Mouse (Mus musculus) right cerebral cortex, postnatal 4 days (tissue): ENCODE measurements around the gene Cblb.
A peak's percentile ranks its signal among the peaks of the same experiment; 100 is the strongest.

Source experiments
- DNase-seq: peaks from one replicate; pipeline ENCODE4 v3.0.0-alpha.2; 2022

Cblb gene

DNA sequence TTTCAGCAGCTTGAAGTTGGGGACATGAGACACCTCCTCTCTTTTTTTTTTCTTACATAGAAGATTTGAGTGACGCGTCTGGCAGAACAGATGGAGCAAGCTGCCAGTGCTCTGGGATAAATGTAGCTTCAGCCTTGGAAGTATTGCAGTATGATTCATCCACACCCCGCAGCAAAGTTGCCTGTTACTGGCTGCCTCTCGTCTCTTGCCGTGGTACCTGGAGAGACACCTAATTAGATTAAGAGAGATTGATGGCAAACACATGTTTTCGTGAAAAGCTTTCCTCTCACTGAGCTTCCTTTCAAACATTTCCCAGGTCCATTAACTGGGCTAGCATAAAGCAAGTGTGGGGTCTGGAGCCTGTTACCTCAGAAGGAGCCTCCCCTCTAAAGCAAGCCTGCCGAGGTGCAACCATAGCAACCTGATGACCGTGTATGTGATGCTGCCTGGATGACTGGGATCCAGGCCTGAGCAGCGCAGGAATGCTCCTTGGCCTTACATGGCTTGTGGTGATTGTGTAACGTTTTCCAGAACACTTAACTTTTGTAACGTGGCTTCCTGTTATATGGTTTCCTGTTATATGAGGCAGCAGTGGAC is 103.7 kb downstream of the Cblb start:
- DNase-seq = peak; percentile 30

DNA sequence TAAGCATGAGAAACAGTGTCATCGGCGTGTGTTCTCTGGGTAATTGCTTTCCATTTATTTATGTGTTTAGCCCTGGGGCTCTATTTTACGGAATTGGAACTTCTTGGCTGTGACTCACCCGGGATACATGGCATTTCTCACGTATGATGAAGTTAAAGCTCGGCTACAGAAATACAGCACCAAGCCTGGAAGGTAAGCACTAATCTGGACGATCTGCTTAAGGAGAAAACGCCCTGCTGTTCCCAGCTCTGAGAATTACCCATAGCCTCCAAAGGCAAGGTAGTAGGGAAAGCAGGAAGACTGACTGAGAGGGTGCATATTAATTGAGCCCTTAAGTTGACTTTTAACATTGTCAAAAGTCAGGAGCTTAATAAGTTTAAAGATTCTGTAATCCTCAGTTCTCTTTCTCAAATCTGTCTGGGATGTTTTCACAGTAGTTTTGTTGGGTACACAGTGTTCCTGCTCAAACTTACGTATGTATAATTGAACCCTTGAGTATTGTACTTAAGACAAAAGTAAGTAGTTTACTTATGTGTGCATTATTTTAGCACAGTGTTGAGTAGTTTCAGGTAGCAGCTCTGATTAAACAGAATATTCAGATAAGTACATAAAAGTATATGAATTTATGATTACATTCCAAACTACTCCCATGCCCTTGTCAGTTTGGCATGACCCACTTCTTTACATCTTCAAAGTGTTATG is 104.8 kb downstream of the Cblb start:
- no peak for DNase-seq

DNA sequence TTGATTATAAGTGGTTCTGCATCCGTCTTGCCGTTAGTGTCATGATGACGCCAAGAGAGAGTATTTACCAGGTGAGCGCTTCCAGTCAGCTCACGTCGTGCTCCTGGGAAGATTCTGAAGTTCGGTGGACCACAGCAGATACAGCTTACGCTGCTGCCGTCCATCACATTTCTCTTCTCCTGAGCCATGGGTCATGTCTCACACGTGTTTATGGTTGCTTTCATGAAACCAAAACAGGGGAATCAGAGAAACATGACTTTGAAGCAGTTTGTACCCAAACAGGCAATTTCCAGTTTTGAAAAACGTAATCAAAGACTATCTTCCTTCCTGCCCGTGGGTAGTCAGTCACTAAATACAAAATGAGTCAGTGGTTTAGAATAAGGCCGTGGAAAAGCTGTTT is 112.1 kb downstream of the Cblb start:
- no peak for DNase-seq

GRCm38 (mm10) chr16:52143818-52144217 is 112.8 kb downstream of the Cblb start:
- DNase-seq = no peak

- no peak for DNase-seq
These were observed 113.8 kb downstream of the Cblb start for GRCm38 (mm10) chr16:52144792-52145191.

- no peak for DNase-seq
These were observed 114.5 kb downstream of the Cblb start for GRCm38 (mm10) chr16:52145552-52145951.

- DNase-seq = no peak
These were observed 116.1 kb downstream of the Cblb start for GRCm38 (mm10) chr16:52146976-52147696.

- no peak for DNase-seq
These were observed 117.0 kb downstream of the Cblb start for GRCm38 (mm10) chr16:52148041-52148440.

DNA sequence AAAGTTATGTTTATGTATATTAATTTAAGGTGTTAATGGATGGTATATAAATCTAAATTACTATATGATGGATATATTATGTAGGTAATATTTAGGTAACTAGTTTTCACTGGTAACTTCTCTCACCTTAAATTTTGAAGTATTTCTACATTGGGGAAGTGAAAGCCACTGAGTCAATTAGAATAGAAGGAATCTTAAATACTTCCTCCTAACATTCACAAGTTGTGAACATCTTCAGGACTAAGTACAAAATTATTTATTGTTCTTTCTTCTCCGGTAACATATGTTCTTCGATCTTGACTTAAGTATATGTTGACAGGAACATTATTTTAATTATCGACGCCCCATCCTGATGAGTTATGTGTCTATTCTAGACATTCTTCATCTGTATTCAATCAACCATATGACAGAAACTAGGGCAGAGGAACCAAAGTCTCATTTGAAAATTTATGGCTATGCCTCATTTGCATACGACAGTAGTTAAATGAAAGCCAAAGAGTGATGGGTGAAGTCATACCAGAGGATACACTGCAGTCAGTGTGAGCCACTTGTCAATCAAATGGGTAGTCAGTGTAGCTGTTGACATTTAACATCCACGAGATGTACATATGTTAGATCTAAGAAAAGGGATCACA is 118.2 kb downstream of the Cblb start:
- no peak for DNase-seq

DNA sequence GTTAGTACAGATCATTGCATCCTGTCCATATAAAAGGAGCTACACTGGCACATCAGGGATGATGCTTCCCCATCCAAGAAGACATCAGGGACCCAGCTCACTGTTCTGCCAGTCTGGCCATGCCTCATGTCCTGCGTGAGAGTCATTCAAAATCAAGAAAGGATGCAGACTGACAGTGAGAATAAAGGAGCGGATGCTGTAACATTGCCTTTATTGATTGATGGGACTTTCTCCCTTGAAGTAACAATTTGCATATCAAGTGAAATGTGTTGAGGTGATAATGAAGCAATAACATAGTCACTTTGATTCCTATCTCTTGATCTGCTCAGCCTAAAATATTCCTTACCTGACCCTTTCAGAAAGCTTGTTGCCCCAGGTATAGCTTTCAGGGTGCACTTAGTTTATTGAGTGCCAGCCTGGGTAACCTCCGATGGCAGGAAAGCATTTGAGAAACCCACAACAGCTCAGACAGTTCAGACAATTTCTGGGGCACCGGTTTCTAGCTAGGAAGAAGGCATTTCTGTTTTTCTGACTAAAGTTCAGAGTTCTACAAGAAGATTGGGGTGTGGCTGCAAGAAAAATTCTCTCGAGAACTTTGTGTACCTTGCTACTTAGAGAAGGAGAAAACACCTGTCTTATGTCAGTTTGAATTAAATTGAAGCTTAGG is 124.1 kb downstream of the Cblb start:
- no peak for DNase-seq

- DNase-seq = no peak
These were observed 129.0 kb downstream of the Cblb start for GRCm38 (mm10) chr16:52159958-52160504.

- DNase-seq = no peak
These were observed 133.2 kb downstream of the Cblb start for GRCm38 (mm10) chr16:52164246-52164645.

DNA sequence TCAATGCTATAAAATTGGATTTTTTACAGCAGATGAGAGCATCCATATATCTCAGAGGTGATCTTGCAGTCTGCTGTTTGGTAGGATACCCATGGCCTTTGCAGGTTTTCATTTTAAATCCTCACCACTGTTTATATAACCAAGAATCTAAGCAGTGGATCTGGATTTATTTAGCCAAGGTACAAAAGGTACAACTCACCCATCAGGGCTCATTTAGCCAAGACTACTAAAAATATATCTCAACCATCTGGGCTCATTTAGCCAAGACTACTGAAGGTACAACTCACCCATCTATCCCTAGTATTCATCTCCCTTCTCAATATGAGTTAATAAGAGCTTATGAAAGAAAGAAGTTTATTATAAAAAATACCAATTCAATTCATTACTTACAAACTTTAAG is 142.2 kb downstream of the Cblb start:
- DNase-seq = no peak

DNA sequence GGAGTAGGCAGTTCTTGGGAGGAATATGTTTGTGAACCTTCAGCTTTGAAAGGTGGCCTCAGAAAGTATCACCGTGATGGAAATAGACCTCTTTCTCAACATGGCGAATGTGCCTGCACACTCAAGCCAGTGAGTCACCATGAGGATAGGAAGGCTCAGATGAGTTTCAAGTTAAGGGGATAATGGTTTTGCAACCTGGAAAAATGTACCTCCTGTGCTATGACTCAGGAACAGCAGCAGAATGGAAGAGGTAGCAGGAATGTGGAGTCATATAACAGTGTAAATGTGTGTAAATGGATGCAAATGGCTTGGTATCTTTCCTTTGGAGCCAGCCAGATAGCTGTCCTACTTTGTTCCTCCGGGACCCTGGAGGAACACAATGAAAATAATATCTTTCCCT is 148.8 kb downstream of the Cblb start:
- DNase-seq = no peak

GRCm38 (mm10) chr16:52182057-52182456 is 151.0 kb downstream of the Cblb start:
- no peak for DNase-seq

DNA sequence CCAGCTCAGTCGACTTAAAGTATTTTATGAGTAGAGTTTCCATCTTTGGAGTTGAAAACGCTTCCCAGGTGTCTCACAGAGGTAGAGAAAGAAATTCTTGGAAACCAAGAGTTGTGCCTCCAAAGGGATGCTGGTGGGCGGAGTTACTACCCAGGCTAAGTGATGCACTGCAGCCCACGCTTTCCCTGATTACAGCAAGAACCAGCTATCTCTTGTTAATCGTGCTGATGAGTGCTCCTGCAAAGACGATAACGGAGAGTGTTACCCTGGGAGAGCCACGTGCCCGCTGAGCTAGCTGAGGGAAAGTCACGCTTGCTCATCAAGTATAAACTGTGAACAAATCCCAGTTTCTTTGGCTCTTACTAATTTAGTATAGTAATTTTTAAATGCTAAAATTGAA is 153.3 kb downstream of the Cblb start:
- DNase-seq = no peak

DNA sequence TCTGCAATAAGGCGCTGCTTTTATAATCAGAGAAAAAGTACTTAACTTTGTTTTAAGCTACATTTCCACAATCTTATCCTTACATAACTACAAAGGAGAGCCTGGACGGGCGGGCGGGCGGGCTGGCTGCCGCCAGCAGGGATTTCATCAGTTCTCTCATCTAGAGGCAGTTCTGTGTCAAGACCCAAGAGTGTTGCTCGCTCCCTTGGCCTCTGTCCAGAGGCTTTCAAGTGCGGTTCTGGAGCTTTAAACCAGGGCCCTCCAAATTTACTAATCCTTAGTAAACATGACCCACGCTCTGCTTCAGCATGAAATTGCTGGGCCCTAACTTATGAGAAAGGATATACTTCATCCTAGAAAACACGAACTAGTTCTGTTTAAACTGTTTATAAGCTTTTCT is 155.7 kb downstream of the Cblb start:
- no peak for DNase-seq

- DNase-seq = no peak
These were observed 158.1 kb downstream of the Cblb start for GRCm38 (mm10) chr16:52189103-52189502.

DNA sequence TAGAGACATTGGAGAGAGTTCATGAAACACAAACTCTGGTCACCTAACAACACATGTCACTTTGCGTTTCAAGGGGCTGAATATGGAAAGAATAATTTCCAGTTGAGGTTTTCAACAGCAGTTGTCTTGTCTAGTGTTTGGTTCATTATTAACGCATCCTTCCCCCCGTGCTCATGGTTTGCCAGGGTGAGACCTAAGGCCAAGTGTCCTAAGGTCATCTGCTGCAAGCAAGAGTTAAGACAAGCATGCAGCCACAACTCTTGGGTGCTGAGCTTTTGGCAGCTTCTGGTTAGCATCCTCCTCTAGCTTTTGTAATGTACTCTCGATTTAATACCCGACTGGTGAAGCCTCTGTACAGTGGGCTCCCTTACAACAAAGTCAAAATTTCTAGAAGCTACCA is 159.7 kb downstream of the Cblb start:
- no peak for DNase-seq

- DNase-seq = no peak
These were observed 163.0 kb downstream of the Cblb start for GRCm38 (mm10) chr16:52194040-52194439.

GRCm38 (mm10) chr16:52194866-52195265 is 163.8 kb downstream of the Cblb start:
- DNase-seq = no peak

GRCm38 (mm10) chr16:52200107-52200506 is 169.1 kb downstream of the Cblb start:
- DNase-seq = no peak
